Mouse (Mus musculus) forebrain, embryonic 11.5 days (tissue): ENCODE data around the gene Rpl18a. TPM values are rescaled to one million over a fixed set of nuclear protein-coding genes. Genes with fewer than 3 reads are reported as not detected.

ENCODE experiments used
- ATAC-seq: fragments of 200-750 bp; cut with Nextera tagmentation; replicated peaks from 2 replicates; pipeline ENCODE4 v1.8.0; 2017; ENCODE audit warnings: moderate TSS enrichment; ENCODE audit not compliant: low FRiP score
- DNase-seq: peaks from one replicate; pipeline ENCODE4 v3.0.0-alpha.2; 2017; ENCODE audit warnings: low spot score
- H3K27ac ChIP-seq: fragments of 300-500 bp; sonication (generic); 2 replicates; pipeline ENCODE4 v1.5.1; 2014; ENCODE audit warnings: low read depth, low read length
- H3K27me3 ChIP-seq: fragments of 300-500 bp; sonication (generic); 2 replicates; pipeline ENCODE4 v1.6.1; 2014; ENCODE audit warnings: mild to moderate bottlenecking, low read length, mixed read lengths; ENCODE audit not compliant: control insufficient read depth, insufficient read depth
- H3K36me3 ChIP-seq: fragments of 300-500 bp; sonication (generic); 2 replicates; pipeline ENCODE4 v1.6.1; 2014; ENCODE audit warnings: mild to moderate bottlenecking, low read length, moderate library complexity, mixed read lengths; ENCODE audit not compliant: control insufficient read depth, insufficient read depth
- H3K4me1 ChIP-seq: fragments of 300-500 bp; sonication (generic); replicated peaks from 2 replicates; pipeline ENCODE4 v1.6.1; 2014; ENCODE audit warnings: low read length, mixed read lengths; ENCODE audit not compliant: control insufficient read depth, insufficient read depth
- H3K4me2 ChIP-seq: fragments of 300-500 bp; sonication (generic); 2 replicates; pipeline ENCODE4 v1.6.1; 2014; ENCODE audit warnings: low read depth, mild to moderate bottlenecking, low read length, moderate library complexity, mixed read lengths; ENCODE audit not compliant: severe bottlenecking
- H3K4me3 ChIP-seq: fragments of 300-500 bp; sonication (generic); 2 replicates; pipeline ENCODE4 v1.5.1; 2014; ENCODE audit warnings: low read depth, low read length
- H3K9ac ChIP-seq: fragments of 300-500 bp; sonication (generic); 2 replicates; pipeline ENCODE4 v1.6.1; 2014; ENCODE audit warnings: low read length
- H3K9me3 ChIP-seq: fragments of 300-500 bp; sonication (generic); 2 replicates; pipeline ENCODE4 v1.6.1; 2016; ENCODE audit warnings: low read length, mixed read lengths; ENCODE audit not compliant: control insufficient read depth
- WGBS: fragments of 180-500 bp; shearing (Covaris S2); extraction: QIAGEN DNeasy Blood & Tissue Kit; methylation state at CpG from one replicate; pipeline ENCODE4 v1.1.7; 2014; 5-methylcytosine and 5-hydroxymethylcytosine counted together
- polyA plus RNA-seq: library from polyadenylated mRNA; unstranded; fragments of >200 nt; fragmentation: Nextera tagmentation; extraction: Ambion mirVana; gene quantifications from 2 replicates; pipeline ENCODE4 v1.2.1, GENCODE M21; 2014

Gene Rpl18a
- polyA plus RNA-seq, 1 experiment from 2014 or later = 2,879 TPM

GRCm38 (mm10) chr8:70871195-70871807, 25.9 kb downstream of the Rpl18a start:
- ATAC-seq = no peak
- Histone ChIP-seq H3K27me3 (no peaks in the 10 kb centered on the region), H3K4me3 (no peak overlapping the region), H3K9me3 (no peaks in the 10 kb centered on the region), H3K4me1 (peaks cover 11% of the 10 kb centered on the region; the same call in 1 of the 2 replicates), H3K36me3 (no peaks in the 10 kb centered on the region), H3K27ac (no peak overlapping the region), H3K9ac (no peak overlapping the region), H3K4me2 (no peak overlapping the region)
- DNase-seq = no peak
- 87% methylated on average over 5 of the region's 5 CpGs for WGBS

GRCm38 (mm10) chr8:70869601-70870041, 27.6 kb downstream of the Rpl18a start:
- DNase-seq = peak; percentile 80
- ATAC-seq = no peak
- Histone ChIP-seq H3K9me3 (no peaks in the 10 kb centered on the region), H3K4me3 (no peak overlapping the region), H3K27ac (no peak overlapping the region), H3K36me3 (no peaks in the 10 kb centered on the region), H3K4me1 (peaks cover 20% of the 10 kb centered on the region), H3K4me2 (no peak overlapping the region), H3K27me3 (no peaks in the 10 kb centered on the region), H3K9ac (0 out of 2 replicates have a peak overlapping the region, but pooled peaks have one; percentile 4)
- WGBS = 46% methylated on average over 16 of the region's 16 CpGs

- H3K27ac ChIP-seq = 0 out of 2 replicates have a peak overlapping the region, but pooled peaks have one; percentile 0
- DNase-seq (no peak), ATAC-seq (no peak)
- whole genome bisulfite sequencing = 31% methylated on average over 5 of the region's 5 CpGs
- no peaks in the 10 kb centered on the region for H3K9me3 ChIP-seq
- H3K27me3 ChIP-seq = no peaks in the 10 kb centered on the region
- H3K4me2 ChIP-seq = peak overlapping the region; percentile 26; the same call in 1 of the 2 replicates
- no peaks in the 10 kb centered on the region for H3K36me3 ChIP-seq
- H3K9ac ChIP-seq = peak overlapping the region; percentile 35
- peaks cover 24% of the 10 kb centered on the region for H3K4me1 ChIP-seq
- H3K4me3 ChIP-seq = no peak overlapping the region; the same call in 1 of the 2 replicates
These were observed 28.0 kb downstream of the Rpl18a start for GRCm38 (mm10) chr8:70869199-70869571.

DNA sequence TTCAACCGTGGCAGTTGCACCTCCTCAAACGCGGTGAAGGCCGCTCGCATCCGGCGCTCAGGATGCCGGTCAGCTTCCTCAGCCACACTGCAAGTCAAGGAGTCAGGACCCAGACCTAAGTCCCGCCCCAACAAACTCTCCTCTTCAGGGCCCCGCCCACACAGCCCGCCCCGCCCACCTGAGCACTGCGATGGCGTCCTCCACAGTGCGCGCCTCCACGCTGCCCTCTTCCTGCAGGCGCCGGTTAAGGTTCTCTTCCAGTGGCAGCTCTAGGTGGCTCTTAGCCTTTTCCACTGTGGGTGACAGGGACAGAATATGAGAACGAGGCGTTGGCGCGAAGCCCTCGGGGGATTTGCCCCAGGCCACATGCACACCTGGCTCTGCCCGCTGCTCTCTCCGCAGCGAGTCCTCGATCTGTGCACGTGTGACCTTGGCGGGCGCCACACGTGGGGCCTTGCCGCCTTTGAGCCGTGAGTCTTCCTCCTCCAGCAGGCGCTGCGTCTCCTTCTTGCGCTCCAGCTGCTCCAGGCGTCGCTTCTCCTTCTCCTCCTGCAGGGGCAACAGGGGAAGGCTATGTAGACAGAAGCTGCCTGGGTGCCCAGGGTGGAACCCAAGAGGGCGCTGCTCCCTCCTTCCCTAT, 28.5 kb downstream of the Rpl18a start:
- DNase-seq (peak; percentile 75), ATAC-seq (no peak)
- Histone ChIP-seq H3K27ac (0 out of 2 replicates have a peak overlapping the region, but pooled peaks have one; percentile 0), H3K9ac (peak overlapping the region; percentile 35), H3K4me2 (peak overlapping the region; percentile 26; the same call in 1 of the 2 replicates), H3K4me1 (peaks cover 28% of the 10 kb centered on the region), H3K27me3 (no peaks in the 10 kb centered on the region), H3K9me3 (no peaks in the 10 kb centered on the region), H3K36me3 (no peaks in the 10 kb centered on the region), H3K4me3 (peak overlapping the region; percentile 4; the same call in 1 of the 2 replicates)
- 14% methylated on average over 40 of the region's 40 CpGs for WGBS

- no peak overlapping the region for H3K9ac ChIP-seq
- peaks cover 28% of the 10 kb centered on the region for H3K4me1 ChIP-seq
- no peak overlapping the region for H3K4me3 ChIP-seq
- DNase-seq = no peak
- ATAC-seq = no peak
- H3K36me3 ChIP-seq = no peaks in the 10 kb centered on the region
- 89% methylated on average over 7 of the region's 7 CpGs for WGBS
- no peak overlapping the region; the same call in 1 of the 2 replicates for H3K4me2 ChIP-seq
- H3K27ac ChIP-seq = peak overlapping the region; percentile 96; the same call in 1 of the 2 replicates
- no peaks in the 10 kb centered on the region for H3K9me3 ChIP-seq
- peaks cover 7% of the 10 kb centered on the region for H3K27me3 ChIP-seq
These were observed 30.6 kb downstream of the Rpl18a start for GRCm38 (mm10) chr8:70866566-70866965.

GRCm38 (mm10) chr8:70866001-70866520, 31.2 kb downstream of the Rpl18a start:
- WGBS = 10% methylated on average over 12 of the region's 12 CpGs
- DNase-seq (no peak), ATAC-seq (no peak; the same call in 1 of the 2 replicates)
- peaks cover 28% of the 10 kb centered on the region for H3K4me1 ChIP-seq
- H3K27me3 ChIP-seq = peaks cover 7% of the 10 kb centered on the region
- peak overlapping the region; percentile 17 for H3K4me3 ChIP-seq
- H3K27ac ChIP-seq = peak overlapping the region; percentile 96
- H3K36me3 ChIP-seq = no peaks in the 10 kb centered on the region
- H3K9me3 ChIP-seq = no peaks in the 10 kb centered on the region
- H3K9ac ChIP-seq = peak overlapping the region; percentile 48
- H3K4me2 ChIP-seq = peak overlapping the region; percentile 97

DNA sequence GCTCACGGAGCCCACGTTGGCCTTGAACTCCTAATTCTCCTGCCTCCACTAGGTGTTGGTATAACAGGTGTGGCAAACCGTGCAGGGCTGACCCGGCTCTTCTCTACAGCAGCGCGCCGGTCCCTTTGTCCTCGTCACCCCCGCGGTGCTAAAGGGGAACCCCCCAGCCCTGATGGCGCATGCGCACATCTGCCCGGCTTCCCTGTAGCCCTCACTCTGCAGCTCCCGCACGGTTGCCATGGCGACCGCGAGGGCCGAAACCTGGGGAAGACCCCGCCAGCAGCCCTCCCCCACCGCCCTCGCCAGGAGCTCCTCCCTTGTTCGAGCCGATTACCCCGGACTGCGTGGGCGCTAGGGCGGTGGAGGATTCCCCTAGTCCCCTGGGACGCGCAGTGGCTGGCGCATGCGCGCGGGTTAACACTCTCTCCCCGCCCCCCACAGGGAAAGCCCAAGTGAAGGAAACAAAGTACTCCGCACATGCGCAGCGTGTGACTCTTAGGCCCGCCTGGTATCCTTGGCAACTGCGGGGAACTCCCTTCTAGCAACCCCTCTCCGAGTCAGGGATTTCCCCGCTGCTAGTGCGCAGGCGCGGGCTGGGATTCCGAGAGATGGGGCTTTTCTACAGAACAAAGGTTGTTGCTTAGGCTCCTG, 31.7 kb downstream of the Rpl18a start:
- Histone ChIP-seq H3K27me3 (peaks cover 7% of the 10 kb centered on the region), H3K4me3 (peak overlapping the region; percentile 54), H3K4me2 (peak overlapping the region; percentile 97), H3K4me1 (peaks cover 28% of the 10 kb centered on the region), H3K36me3 (no peaks in the 10 kb centered on the region), H3K9ac (peak overlapping the region; percentile 79), H3K27ac (peak overlapping the region; percentile 96), H3K9me3 (no peaks in the 10 kb centered on the region)
- under 1% methylated on average over 46 of the region's 46 CpGs for WGBS
- ATAC-seq (peak; percentile 87), DNase-seq (peak; percentile 100)

DNA sequence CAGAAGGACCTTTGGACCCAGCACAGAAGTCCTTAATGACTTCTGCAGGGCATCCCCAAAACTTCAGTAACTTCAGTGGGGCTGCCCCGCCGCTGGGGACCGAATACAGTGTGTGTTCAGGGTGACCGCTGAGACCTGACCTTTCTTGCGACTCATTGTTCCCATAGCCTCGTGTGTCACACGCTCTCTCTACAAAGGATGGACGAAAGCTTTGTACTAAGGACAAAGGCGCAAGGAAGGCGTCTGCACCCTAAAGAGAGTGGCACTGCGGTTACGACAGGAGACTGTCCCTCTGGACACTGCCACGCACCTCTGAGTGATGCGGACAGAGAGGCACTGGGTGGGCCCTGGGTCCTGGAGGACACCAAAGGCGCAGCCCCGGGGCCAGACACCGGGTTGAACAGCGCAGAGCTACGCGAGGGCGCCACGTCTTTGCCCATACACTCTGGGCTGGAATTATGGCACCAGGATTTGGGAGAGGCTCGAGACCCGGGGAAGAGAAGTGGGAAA, 32.4 kb downstream of the Rpl18a start:
- H3K4me2 ChIP-seq = peak overlapping the region; percentile 97
- H3K27me3 ChIP-seq = peaks cover 7% of the 10 kb centered on the region
- peak overlapping the region; percentile 79 for H3K9ac ChIP-seq
- under 1% methylated on average over 24 of the region's 24 CpGs for WGBS
- no peaks in the 10 kb centered on the region for H3K9me3 ChIP-seq
- peaks cover 28% of the 10 kb centered on the region for H3K4me1 ChIP-seq
- no peaks in the 10 kb centered on the region for H3K36me3 ChIP-seq
- ATAC-seq = peak; percentile 43
- peak; percentile 79 for DNase-seq
- H3K27ac ChIP-seq = peak overlapping the region; percentile 96
- H3K4me3 ChIP-seq = peak overlapping the region; percentile 54
